Mouse (Mus musculus) spleen, adult 2 months (tissue): ENCODE data around the gene Lrmda.

Experiments
- CTCF ChIP-seq: fragments of 200-500 bp; IDR thresholded peaks from 2 replicates; pipeline ENCODE4 v1.5.1; 2011; ENCODE audit warnings: mild to moderate bottlenecking, inconsistent platforms; ENCODE audit not compliant: insufficient read depth, insufficient read length, insufficient replicate concordance; ENCODE audit errors: extremely low read depth
- POLR2A ChIP-seq: fragments of 200-500 bp; IDR thresholded peaks from 2 replicates; pipeline ENCODE4 v1.6.1; 2011; ENCODE audit warnings: low read depth, low read length, inconsistent platforms

GRCm38 (mm10) chr14:22285826-22286225 lies 266.3 kb downstream of the Lrmda start:
- TF ChIP-seq CTCF (no peak), POLR2A (no peak)
